Mouse (Mus musculus) layer of hippocampus, adult 2 months (tissue): ENCODE data around the gene Mapk10. TPM values are rescaled to one million over a fixed set of nuclear protein-coding genes. Genes with fewer than 3 reads are reported as not detected.

Experiments used
- DNase-seq, 2 experiments: peaks; one replicate each; pipeline ENCODE4 v3.0.0; 2022; ENCODE audit warnings: low spot score in 2 of 2
- H3K27ac ChIP-seq: fragments of 200-600 bp; 2 replicates; pipeline ENCODE4 v1.8.1; 2022
- H3K4me3 ChIP-seq: fragments of 200-600 bp; 2 replicates; pipeline ENCODE4 v1.8.1; 2022; ENCODE audit warnings: mild to moderate bottlenecking
- CTCF ChIP-seq: fragments of 200-600 bp; conservative IDR thresholded peaks from 2 replicates; pipeline ENCODE4 v1.8.1; 2022; ENCODE audit warnings: antibody characterized with exemption, mild to moderate bottlenecking, moderate library complexity
- long read RNA-seq, 2 experiments: library from polyadenylated mRNA; stranded (forward); transcript quantifications; one replicate each; pipeline ENCODE4 v2.0.0; 2021; ENCODE audit warnings: borderline mapping rate in 2 of 2
- total RNA-seq, 2 experiments: library from RNA; stranded (reverse); gene quantifications; 2 replicates each; pipeline ENCODE4 v1.2.3; 2021

Mapk10 gene
- 100 to 1,000 TPM; 470 to 471 TPM for total RNA-seq
- long read RNA-seq, experiment 1, full-length matches to known transcripts: 60 of 180 reads
- long read RNA-seq, experiment 1, partial matches to known transcripts: 29 of 180 reads
- long read RNA-seq, experiment 1, other reads (novel, unspliced or antisense): 91 of 180 reads
- long read RNA-seq, experiment 2, full-length matches to known transcripts: 92 of 277 reads
- long read RNA-seq, experiment 2, partial matches to known transcripts: 37 of 277 reads
- long read RNA-seq, experiment 2, other reads (novel, unspliced or antisense): 148 of 277 reads

DNA sequence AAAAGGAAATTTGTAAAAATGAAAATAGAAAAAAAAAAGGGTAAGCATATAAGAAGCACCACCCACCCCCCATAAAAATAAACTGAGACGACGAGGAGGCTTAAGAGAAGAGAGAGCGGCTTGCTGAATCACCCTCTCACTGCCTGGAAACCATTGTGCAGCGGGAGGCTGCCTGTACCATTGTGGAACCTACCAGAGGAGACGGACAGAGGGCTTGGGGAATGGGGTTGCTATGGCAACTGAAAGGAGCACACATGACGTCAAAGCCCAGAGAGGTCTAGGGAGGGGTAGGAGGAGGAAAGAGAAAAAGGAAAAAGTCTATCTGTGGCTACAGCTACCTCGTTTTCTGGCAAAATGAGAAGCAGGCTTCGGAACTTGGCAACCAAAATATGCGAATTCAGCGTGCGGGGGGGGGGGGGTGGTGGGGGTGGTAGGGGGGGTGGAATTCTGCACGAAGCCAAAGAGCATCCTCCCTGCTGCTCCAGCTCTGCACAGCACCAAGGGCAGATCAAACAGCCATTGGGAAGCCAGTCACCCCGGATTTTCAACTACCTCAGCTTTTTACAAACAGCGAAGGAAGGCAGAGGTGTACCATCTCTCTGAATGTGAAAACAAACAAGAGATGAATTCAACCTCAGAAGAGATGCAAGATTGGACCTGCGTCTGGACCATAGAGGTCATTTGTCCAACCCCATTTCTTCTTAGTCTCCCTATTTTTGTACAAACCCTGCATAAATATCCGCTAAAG is at the start of gene Mapk10:
Gene Mapk10, minus strand, starts transcription at position 234 of the 748 bp plus-strand sequence.
- no peak for TF ChIP-seq CTCF
- Histone ChIP-seq H3K27ac (peak within 1 kb of the TSS; percentile 99), H3K4me3 (peak within 1 kb of the TSS; percentile 83)
- peak; percentile 87 to 95 for DNase-seq

- no peak for DNase-seq
- H3K4me3 ChIP-seq: no peak overlapping the region
- TF ChIP-seq CTCF: no peak
- no peak overlapping the region for H3K27ac ChIP-seq
Observed at GRCm38 (mm10) chr5:103256144-103256543, 45.0 kb upstream of the Mapk10 start.

GRCm38 (mm10) chr5:103242430-103242829 is 31.3 kb upstream of the Mapk10 start:
- TF ChIP-seq CTCF: no peak
- H3K27ac ChIP-seq: no peak overlapping the region
- H3K4me3 ChIP-seq: no peak overlapping the region

DNA sequence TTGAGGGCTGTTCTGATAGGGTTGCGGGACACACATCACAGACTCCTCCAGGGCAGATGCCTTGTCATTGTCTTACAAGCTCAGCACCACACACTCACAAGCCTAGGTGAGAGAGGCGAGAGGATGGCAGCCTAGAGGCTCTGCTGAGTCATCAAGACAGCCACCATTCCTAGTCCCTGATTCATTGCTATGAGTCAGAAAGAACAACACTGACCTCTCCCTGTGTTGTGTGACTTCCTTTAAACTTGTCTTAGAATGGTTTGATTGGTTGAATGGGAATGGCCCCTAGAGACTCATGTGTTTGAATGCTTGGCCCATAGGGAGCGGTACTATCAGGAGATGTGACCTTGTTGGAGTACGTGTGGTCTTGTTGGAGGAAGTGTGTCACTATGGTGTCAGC is 20.7 kb upstream of the Mapk10 start:
- DNase-seq: no peak
- Histone ChIP-seq H3K4me3 (no peak overlapping the region), H3K27ac (no peak overlapping the region)
- no peak for TF ChIP-seq CTCF

More at GRCm38 (mm10) chr5:103242430-103242829, 31.3 kb upstream of the Mapk10 start:
- no peak for DNase-seq

DNA sequence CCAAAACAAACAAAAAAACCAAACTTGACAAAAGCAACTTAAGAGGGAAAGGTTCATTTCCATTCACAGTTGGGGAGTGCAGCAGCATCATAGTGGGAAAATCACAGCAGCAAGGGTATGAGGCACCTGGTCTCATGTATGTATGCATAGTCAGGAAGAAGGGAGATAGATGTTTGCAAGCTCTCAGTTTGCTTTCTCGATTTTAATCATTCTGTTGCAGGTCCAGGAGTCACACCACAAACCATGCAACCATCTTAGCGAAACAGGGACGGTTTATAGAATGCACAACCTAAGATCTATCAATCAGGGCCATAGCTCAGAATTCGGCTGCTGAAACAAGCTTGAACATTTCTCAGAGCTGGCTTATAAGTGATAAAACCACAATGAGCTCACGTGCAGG is 19.2 kb upstream of the Mapk10 start:
- no peak overlapping the region for H3K27ac ChIP-seq
- no peak for TF ChIP-seq CTCF
- no peak for DNase-seq
- no peak overlapping the region for H3K4me3 ChIP-seq

DNA sequence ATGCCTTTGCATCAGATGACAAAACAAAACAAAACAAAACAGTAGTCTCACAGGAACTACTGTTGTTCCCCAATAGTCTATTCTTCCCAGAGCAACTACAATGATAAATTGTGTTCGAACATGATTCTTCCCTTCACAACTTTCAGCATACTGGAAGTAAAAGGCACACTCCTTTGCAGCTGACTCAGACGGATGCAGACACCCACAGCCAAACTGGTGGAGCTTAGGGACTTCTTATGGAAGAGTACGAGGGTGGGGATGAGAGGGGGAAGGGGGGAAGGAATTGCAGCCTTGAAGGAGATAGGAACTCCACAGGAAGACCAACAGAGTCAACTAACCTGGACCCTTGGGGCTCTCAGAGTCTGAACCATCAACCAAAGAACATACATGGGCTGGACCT is 18.2 kb upstream of the Mapk10 start:
- no peak for DNase-seq
- Histone ChIP-seq H3K27ac (no peak overlapping the region), H3K4me3 (no peak overlapping the region)
- TF ChIP-seq CTCF: no peak

DNA sequence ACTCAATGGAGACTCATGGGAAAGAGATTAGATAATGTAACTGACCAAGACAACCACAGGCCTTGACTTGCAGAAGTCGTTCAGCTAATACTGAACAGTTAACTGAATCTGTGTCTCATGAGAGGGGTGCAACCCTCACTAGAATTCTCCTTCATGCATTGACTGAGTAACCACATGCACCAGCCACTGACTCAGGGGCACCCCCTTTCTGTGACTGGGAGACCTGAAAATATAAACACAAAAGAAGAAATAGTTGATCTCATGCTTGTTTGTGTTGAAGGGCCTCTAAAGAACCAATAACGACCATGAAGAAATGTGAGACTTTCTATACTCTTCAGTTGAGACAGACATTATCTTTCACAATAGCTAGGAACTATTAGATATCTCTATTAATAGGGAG is 10.9 kb upstream of the Mapk10 start:
- no peak overlapping the region for H3K4me3 ChIP-seq
- H3K27ac ChIP-seq: no peak overlapping the region
- no peak for DNase-seq
- TF ChIP-seq CTCF: peak; percentile 57

DNA sequence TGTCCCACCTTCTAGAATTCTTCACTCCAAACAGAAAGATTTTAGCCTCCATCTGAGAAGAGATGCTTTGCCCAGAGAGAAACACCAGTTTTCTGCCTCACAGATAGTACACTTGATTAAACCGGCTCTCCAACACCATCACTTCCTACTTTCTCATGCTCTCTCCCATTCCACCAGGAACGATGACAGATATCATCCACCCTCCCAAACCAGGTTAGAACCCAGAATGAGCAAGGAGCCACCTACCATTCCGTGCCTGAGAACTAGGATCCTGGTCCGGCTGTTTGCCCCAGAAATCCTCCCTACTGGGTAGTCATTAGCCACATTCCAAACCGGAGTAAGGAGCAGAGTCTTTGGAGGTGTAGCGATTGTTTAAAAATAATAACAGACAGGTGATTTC is 490 bp downstream of the Mapk10 start:
- DNase-seq: no peak

DNA sequence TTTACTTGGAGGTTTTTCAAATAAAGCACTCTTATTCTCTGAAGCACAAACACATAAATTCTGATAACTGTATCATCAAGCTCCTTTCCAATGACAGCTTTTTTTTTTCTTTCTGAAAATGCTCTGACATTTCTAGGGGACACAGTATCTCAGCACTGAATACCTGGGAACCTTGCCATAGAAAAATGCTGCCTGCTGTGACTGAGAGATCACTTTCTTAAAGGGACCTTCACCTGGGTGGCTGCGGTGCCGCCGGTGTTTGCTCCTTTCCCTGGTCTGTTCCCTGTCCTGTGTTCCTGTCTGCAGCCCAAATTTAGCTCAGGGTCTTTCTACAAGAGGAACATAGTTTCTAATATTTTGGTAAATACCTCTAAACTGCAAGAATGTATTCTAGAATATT is 1.1 kb downstream of the Mapk10 start:
- no peak for DNase-seq

More for the DNA sequence above, 490 bp downstream of the Mapk10 start:
- TF ChIP-seq CTCF: no peak
- H3K27ac ChIP-seq: peak overlapping the region; percentile 99
- H3K4me3 ChIP-seq: peak overlapping the region; percentile 83

DNA sequence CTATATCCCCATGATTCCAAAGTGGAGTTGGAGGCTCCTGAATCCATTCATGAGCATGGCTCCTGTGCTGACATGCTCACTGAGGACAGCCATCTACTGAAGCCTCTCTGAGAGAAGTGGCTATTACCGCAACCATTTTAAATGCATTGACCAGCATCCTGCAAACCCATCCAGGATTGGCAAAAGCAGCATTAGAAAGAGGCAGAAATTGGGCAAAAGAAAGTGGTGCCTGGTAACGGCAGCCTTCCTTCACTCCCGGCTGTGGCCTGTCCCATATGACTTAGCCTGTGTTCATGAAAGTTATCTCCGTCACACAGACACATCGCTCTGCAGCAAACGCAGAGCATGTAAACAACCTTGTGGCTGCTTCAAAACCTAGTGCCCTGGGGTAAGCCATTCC is 1.6 kb downstream of the Mapk10 start:
- DNase-seq: no peak
- TF ChIP-seq CTCF: no peak
- peak overlapping the region; percentile 99 for H3K27ac ChIP-seq
- peak overlapping the region; percentile 83 for H3K4me3 ChIP-seq

More for the DNA sequence above, 1.1 kb downstream of the Mapk10 start:
- Histone ChIP-seq H3K27ac (peak overlapping the region; percentile 99), H3K4me3 (peak overlapping the region; percentile 83)
- TF ChIP-seq CTCF: no peak

DNA sequence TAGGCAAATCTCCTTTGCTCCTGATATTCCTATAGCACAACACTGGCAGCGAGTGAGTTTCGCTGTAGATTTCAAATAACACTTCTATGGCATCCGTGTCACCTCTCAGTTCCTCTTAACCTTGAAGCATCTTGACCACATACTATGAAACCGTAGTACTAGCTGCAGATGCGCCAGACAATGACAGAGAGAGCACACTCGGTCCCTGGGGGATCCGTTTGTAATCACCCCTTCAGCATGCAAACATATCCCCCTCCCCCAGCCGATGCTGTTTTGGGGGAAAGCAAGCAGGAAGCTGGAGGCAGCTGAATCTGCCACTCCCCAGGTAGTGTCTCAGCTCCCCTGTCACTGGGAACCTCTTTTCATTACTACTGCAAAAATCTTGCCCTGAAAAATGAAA is 2.3 kb downstream of the Mapk10 start:
- Histone ChIP-seq H3K27ac (peak overlapping the region; percentile 99), H3K4me3 (peak overlapping the region; percentile 83)
- DNase-seq: peak; percentile 37 to 56
- no peak for TF ChIP-seq CTCF

GRCm38 (mm10) chr5:103208021-103208511 is 3.1 kb downstream of the Mapk10 start:
- TF ChIP-seq CTCF: no peak
- peak overlapping the region; percentile 83 for H3K4me3 ChIP-seq
- DNase-seq: peak; percentile 40 to 59
- peak overlapping the region; percentile 99 for H3K27ac ChIP-seq

- DNase-seq: no peak
Observed at GRCm38 (mm10) chr5:103197796-103198325, 13.3 kb downstream of the Mapk10 start.

GRCm38 (mm10) chr5:103194549-103194948 is 16.6 kb downstream of the Mapk10 start:
- DNase-seq: no peak
- no peak for TF ChIP-seq CTCF
- Histone ChIP-seq H3K27ac (peak overlapping the region; percentile 55; the same call in 1 of the 2 replicates), H3K4me3 (no peak overlapping the region)

More at GRCm38 (mm10) chr5:103197796-103198325, 13.3 kb downstream of the Mapk10 start:
- no peak for TF ChIP-seq CTCF
- Histone ChIP-seq H3K27ac (no peak overlapping the region), H3K4me3 (no peak overlapping the region)
